Mouse (Mus musculus): ENCODE measurements around the gene Foxa2.

GRCm38 (mm10) chr2:147993821-147994220 is 52.9 kb downstream of the Foxa2 start:
- TF ChIP-seq EP300 (IDR thresholded peaks at IDR 0.05; ENCODE audit: low read depth) = no peak
- no peak for TF ChIP-seq CTCF (IDR thresholded peaks at IDR 0.05; ENCODE audit: low read depth)
